In genomic region chr17:14371606-14372005, GRCm38 (mm10) we compare ENCODE assay signal across 11 mouse cellular contexts.
DNase-seq lines count a peak whose midpoint lies in the region; ATAC-seq lines count a peak whose summit lies in the region.
"Had no signal": no experiment of that assay in that cellular context is flagged by ENCODE, and none has a peak within 500 bp of the region (broad histone marks: within the 10 kb centered on the region; RNA-seq: fewer than 3 reads in every experiment).

No protein-coding gene starts in this region.

- no peaks in the 10 kb centered on the region for H3K36me3 ChIP-seq in stomach, embryonic 16.5 days (ENCODE audit: control insufficient read depth, insufficient read depth, low read length)

- 66% methylated on average over 6 of the region's 6 CpGs for WGBS in stomach, embryonic 16.5 days

- no peak overlapping the region for H3K9ac ChIP-seq in stomach, embryonic 16.5 days (ENCODE audit: low read length)
- H3K9ac ChIP-seq: embryonic facial prominence, embryonic 13.5 days had no signal

- H3K4me2 ChIP-seq in stomach, embryonic 16.5 days (ENCODE audit: low read depth, low read length) = no peak overlapping the region
- H3K4me2 ChIP-seq: embryonic facial prominence, embryonic 13.5 days had no signal

- no peaks in the 10 kb centered on the region for H3K9me3 ChIP-seq in stomach, embryonic 16.5 days (replicated peaks; ENCODE audit: control insufficient read depth, low read length)
- H3K9me3 ChIP-seq: embryonic facial prominence, embryonic 13.5 days had no signal

- 0 out of 2 replicates have a peak, but pooled peaks have one; percentile 26 for ATAC-seq in stomach, embryonic 16.5 days (ENCODE audit: insufficient read depth, low FRiP score)
- ATAC-seq: CD4-positive, CD25-positive, alpha-beta regulatory T cell, adult 4 months; inflammation-experienced regulatory T-cells, adult 6 months had no signal

- H3K4me1 ChIP-seq in stomach, embryonic 16.5 days (ENCODE audit: control insufficient read depth, insufficient read depth, low read length) = no peaks in the 10 kb centered on the region

- H3K27me3 ChIP-seq in stomach, embryonic 16.5 days (ENCODE audit: control insufficient read depth, insufficient read depth, low read length) = no peaks in the 10 kb centered on the region

- peak; percentile 10 for DNase-seq in cerebellum, adult 9-11 months
- DNase-seq in cerebellum, postnatal 36 days = no peak
- peak; percentile 23 to 42 for DNase-seq in urinary bladder, adult 18-20 months (ENCODE audit: low spot score in 2 of 2)
- no peak for DNase-seq in urinary bladder, adult 2 months (ENCODE audit: low spot score)
- peak; percentile 30 for DNase-seq in liver
- no peak for DNase-seq in embryo, embryonic 9.5 days (ENCODE audit: extremely low spot score)
- DNase-seq in T-cell, adult 2 months (ENCODE audit: low spot score) = no peak

- no peak overlapping the region for H3K27ac ChIP-seq in stomach, embryonic 16.5 days (ENCODE audit: low read length)
- H3K27ac ChIP-seq: embryonic facial prominence, embryonic 13.5 days had no signal

- no peak overlapping the region for H3K4me3 ChIP-seq in stomach, embryonic 16.5 days (replicated peaks; ENCODE audit: low read length)
- H3K4me3 ChIP-seq: embryonic facial prominence, embryonic 13.5 days had no signal

Comparison
In these comparisons a context has a peak if more than half of its experiments do, and no peak if none do; other contexts are left out.
1. DNase-seq: peak in cerebellum, adult 9-11 months (single experiment), urinary bladder, adult 18-20 months (2 of 2) and liver (single experiment); none in cerebellum, postnatal 36 days (0 of 2), urinary bladder, adult 2 months (single experiment), embryo, embryonic 9.5 days (single experiment) and T-cell, adult 2 months (single experiment).